Mouse (Mus musculus): ENCODE data around the gene Cfap44.

Gene Cfap44

GRCm38 (mm10) chr16:44496971-44497464 is 102.4 kb downstream of the Cfap44 start:
- no peak for DNase-seq

- no peak for DNase-seq
These were observed 103.9 kb downstream of the Cfap44 start for GRCm38 (mm10) chr16:44498447-44498846.

DNA sequence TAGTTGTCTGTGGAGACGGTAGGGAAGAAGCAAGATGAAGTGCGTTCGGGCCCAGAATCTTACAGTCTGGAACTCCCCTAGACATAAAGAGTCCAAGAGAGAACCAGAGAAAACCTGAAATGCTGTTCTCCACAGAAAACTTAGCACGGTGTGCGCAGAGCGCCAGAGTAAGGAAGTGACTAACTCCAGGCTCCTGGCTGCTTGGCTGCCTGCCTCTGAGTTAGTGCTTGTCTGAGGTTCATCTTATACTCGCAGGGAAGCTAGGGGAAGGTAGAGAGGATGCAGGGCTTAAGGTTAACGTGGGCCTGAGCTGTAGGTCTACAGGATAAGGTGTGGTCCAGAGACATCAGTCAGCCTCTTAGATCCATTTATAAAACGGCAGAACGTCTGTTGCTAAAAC is 107.2 kb downstream of the Cfap44 start:
- DNase-seq, result no peak

DNA sequence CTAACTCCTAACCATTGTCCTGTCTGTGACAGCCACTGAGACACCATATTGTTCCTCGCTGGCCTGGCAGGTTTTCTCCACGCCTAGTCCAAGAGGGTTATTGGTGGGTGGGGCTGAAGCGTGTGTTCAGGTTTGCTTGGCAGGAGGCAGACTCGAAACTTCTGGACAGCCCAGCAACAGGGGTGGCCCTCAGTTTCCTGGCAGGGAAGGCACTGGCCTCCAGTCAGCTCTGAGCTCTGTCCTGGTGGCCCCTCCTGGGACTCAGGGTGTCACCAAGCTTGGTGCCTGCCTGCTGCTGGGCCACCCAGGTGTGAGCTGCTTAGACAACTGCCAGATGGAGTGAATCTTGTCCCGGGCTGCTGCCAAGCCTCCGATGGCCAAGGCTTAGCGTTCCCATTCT is 107.7 kb downstream of the Cfap44 start:
- no peak for DNase-seq

- no peak for DNase-seq
These were observed 108.4 kb downstream of the Cfap44 start for GRCm38 (mm10) chr16:44502895-44503575.

DNA sequence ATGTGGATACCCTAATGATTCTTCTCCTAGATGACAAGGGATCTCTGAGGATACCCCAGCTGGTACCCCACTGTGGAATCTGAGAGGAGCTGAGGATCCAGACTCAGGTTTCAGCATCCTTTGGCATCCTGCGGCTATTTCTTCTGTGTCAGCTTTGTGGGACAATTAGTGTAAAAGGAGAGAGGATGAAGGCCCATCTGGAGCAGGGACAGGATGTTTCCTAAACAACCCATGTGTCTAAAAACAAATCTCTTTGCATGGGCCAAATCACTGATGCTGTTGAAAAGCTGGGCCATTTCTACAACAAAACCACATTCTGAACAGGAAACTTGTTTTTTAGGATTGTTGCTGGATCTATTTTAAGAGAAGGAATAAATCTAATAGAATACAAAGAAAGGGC is 110.6 kb downstream of the Cfap44 start:
- no peak for DNase-seq

DNA sequence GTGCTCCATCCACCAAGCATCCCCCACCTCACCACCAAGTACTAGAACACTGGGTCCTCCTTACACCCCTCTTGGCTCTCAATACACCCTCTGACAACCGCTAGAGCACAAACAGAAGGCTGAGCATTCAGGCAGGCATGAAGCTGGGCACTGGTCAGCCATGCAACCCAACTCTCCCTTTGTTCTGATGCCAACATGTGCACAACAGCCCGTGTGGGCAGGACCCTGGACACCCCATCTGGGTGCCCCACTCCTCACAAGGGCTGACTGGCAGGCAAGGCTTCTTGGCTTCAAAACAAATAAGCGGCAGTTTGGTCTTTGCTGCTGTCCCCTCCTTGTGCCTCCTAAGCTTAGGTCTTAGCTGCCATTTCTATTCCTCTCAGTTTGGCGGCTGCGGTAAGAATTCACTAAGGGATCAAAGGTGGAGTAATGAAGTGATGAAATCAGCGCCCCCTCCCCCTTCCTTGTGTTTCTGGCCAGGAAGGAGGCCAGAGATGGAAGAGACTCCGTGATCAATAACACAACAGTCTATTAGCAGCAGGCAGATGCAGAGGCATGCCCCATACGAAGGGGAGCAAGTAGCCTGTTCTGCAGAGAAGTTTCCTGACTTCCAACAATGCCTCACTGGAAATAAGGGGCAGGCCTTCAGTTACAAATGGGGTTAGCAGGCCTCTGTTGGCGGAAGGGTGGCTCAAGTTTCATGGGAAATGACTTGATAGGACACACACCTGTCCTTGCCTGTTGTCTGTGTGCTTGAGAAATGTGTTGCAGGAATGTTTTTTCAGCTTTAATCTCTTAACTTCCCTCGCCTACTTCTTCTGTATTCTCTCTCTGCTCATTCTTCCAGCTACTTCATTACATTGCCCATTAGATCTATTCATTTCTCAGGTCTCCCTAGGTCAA is 112.7 kb downstream of the Cfap44 start:
- DNase-seq, result no peak

GRCm38 (mm10) chr16:44508025-44508424 is 113.4 kb downstream of the Cfap44 start:
- DNase-seq, result no peak

- DNase-seq, result no peak
These were observed 114.2 kb downstream of the Cfap44 start for GRCm38 (mm10) chr16:44508772-44509171.

DNA sequence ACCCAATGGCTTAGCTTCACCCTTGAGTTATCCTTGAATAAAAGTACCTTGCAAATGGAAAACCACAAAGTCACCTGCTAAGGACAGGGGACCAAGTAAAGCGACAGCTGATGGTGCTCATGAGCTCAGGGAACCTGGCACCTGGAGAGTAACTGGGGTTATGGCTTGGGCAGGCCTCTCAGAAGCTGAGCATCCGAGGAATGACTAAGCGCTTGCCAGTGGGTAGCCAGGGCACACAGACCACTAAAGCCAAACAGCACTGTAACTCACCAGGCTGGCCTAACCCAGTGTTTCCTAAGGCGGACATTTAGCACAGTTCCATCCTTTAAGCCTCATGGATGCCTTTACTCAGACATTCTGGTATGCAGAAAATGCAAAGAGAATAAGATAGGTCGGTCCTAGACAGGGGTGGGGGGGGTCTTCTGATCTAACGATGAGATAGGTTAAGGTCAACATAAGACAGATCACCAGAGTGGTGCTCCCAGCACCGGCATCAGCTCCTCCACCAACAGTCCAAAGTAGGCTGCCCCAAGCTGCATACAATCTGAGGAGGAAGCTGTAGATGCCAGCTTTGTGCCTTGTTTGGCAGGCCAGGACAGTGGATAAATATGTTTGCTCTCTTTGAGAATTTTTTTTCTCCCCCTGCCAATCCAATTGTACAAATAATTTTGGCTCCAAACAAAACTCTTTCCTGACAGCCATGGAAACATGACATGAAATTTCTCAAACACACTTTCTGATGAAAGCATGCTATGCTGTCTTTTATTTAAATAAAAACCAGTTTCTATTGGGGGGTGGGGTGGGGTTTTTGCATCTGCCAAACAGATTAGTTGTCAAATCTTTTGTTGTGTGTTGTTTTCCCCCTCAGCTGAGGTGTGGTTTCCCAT is 115.1 kb downstream of the Cfap44 start:
- no peak for DNase-seq

GRCm38 (mm10) chr16:44510521-44511213 is 116.1 kb downstream of the Cfap44 start:
- DNase-seq, result no peak

GRCm38 (mm10) chr16:44516498-44516897 is 121.9 kb downstream of the Cfap44 start:
- no peak for DNase-seq

DNA sequence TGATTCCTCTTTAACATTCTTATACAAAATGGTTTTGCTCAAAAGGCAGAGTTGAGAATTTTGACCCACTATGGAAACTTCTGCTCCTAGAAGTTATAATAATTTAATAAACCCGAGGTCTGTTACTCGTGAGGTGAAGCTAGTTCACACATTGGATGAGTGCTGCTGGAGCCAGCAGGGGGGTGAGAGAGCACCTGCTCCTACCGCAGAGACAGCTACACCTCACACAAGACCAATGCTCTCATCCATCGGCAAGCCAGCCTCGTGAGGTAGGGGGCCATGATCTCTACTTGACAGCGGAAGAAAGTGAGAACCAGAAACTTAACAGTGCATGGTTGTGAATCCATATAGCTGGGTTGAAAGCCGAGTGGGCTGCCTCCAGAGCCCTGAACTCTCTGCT is 129.0 kb downstream of the Cfap44 start:
- no peak for DNase-seq

GRCm38 (mm10) chr16:44526044-44526443 is 131.4 kb downstream of the Cfap44 start:
- no peak for DNase-seq

DNA sequence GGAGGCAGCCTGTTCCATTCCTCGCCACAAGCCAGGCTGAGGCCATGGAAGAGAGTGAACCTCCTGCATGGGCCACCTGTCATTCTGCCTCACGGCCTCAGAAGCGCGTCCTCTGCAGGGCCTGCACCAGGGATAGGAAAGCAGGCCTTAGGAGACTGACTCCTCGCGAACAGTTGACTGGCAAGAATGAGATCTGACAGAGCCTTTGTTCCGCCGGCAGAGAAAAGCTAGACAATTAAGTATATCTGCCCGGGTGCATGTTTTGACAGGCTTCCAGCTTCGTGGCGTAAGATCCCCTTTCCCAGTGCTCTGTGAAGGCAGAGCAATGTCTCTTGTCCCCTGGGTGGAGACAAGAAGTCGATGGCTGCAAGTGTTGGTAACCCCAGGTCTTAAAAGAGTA is 132.1 kb downstream of the Cfap44 start:
- DNase-seq, result no peak

DNA sequence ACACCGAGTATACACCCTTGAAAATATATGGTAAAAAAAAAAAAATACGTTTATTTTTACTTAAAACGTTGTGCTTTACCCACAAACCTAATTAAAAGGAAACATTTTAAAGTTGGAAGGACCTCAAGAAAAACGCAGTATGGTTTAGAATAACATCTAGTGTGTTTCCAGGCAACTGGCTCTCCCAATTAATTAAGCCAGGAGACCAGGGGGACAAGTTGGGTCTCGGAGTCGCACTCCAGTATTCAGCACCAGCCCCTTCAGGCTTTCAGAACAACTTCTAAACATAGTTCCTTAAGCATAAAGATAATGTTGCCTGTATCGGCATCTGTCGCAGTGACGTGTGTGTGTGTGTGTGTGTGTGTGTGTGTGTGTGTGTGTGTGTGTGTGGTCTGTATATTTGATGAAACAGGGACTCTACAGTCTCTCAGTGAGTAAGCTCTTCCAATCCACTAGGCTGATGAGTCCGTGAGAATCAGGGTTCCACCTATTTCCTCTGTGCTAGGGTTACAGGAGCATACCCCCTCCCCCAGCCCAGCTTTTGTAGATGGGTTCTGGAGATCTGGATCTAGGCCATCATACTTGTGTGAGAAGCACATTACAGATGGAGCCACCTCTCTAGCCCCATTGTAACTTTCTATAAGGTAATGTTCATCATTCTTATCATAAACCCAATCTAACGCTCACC is 132.8 kb downstream of the Cfap44 start:
- no peak for DNase-seq

DNA sequence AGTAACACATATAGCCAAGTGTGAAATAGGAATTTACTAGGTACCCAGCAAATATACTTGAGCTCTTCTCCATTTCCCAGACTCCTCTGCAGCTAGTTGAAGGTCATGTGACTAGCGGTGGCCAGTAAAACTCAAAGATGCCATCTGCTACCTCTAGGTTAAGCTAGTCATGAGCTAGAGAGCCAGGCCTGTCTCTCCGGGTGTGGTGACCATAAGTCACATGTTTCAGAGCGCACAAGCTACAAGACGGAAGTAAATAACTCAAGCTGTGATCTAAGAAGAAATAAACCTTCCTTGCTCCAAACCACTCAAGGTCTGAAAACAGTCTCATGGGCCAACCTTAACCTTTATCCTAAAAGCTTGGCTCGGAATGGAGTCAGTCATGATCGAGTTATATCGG is 134.4 kb downstream of the Cfap44 start:
- no peak for DNase-seq

- DNase-seq, result no peak
These were observed 135.1 kb downstream of the Cfap44 start for GRCm38 (mm10) chr16:44529691-44530090.

DNA sequence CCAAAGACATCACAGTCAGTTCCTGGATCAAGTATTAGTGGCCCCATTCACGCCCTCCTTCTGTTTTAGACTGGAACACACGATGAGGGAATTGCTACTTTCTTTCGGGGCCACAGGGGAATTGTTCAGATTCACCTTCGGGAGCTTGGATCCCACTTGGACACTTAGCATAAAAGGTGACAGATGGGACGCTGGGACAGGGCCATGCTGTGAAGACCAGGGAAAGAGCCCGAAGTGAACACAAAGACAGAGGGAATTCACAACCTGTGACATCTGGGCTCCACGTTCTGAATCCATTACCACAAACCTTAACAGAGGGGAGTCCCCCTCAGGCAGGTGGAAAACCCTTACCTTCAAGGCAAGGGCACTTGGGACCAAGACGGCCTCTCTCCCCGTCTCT is 135.6 kb downstream of the Cfap44 start:
- DNase-seq, result no peak

GRCm38 (mm10) chr16:44530829-44531228 is 136.2 kb downstream of the Cfap44 start:
- DNase-seq, result no peak

DNA sequence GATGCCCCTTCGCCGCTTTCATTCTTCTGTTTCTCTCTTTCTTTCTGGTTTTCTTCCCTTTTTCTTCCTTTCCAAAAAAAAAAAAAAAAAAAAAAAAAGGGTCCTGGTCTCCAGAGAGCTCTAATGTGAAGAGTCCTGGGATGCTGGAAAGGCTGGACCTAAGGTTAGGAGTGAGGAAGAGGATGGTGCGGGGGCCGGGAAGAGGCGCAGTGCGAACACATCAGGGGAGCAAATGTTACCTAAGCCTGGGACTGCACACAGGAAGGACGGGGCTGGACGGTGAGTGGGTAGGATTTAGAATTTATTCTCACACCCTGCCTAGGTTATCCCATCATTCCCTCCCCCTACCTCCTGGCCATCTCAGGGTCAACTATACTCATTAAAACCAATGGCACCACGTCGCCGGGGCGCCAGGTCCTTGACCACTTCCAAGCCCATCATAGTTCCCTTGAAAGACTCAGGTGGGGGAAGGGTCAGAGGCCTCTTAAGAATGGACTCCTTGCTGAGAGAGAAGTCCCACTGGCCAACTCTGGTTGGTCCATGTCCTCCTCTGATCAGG is 136.7 kb downstream of the Cfap44 start:
- DNase-seq, result no peak
